Mouse (Mus musculus) E14TG2a.4 (cell line): ENCODE data around the gene Paqr8.

Experiments used
- CTCF ChIP-seq: conservative IDR thresholded peaks from 2 replicates; pipeline ENCODE4 v1.5.1; 2014; ENCODE audit warnings: low read length
- NANOG ChIP-seq: IDR thresholded peaks from 2 replicates; pipeline ENCODE4 v1.6.1; 2014; ENCODE audit warnings: borderline replicate concordance, low read length, mixed read lengths

- TF ChIP-seq NANOG: no peak
- no peak for TF ChIP-seq CTCF
Measured at GRCm38 (mm10) chr1:20984103-20984502, 93.7 kb downstream of the Paqr8 start.
